Mouse (Mus musculus) liver, embryonic 11.5 days (tissue): ENCODE measurements around the gene Esrrg. TPM values are rescaled to one million over a fixed set of nuclear protein-coding genes. Genes with fewer than 3 reads are reported as not detected.

Experiments
- ATAC-seq: fragments of 200-750 bp; cut with Nextera tagmentation; replicated peaks from 2 replicates; pipeline ENCODE4 v1.8.0; 2017; ENCODE audit warnings: moderate number of reproducible peaks, mild to moderate bottlenecking, moderate TSS enrichment, moderate library complexity; ENCODE audit not compliant: low FRiP score
- DNase-seq: peaks from one replicate; pipeline ENCODE4 v3.0.0-alpha.2; 2017; ENCODE audit warnings: low spot score
- H3K27ac ChIP-seq: fragments of 300-500 bp; sonication (generic); 2 replicates; pipeline ENCODE4 v1.5.1; 2014; ENCODE audit warnings: mild to moderate bottlenecking, low read depth, low read length, control low read depth
- H3K27me3 ChIP-seq: fragments of 300-500 bp; sonication (generic); replicated peaks from 2 replicates; pipeline ENCODE4 v1.6.1; 2014; ENCODE audit warnings: low read length, mixed read lengths; ENCODE audit not compliant: control insufficient read depth, insufficient read depth
- H3K36me3 ChIP-seq: fragments of 300-500 bp; sonication (generic); 2 replicates; pipeline ENCODE4 v1.6.1; 2014; ENCODE audit warnings: mild to moderate bottlenecking, low read length, moderate library complexity, mixed read lengths; ENCODE audit not compliant: control insufficient read depth, insufficient read depth
- H3K4me1 ChIP-seq: fragments of 300-500 bp; sonication (generic); replicated peaks from 2 replicates; pipeline ENCODE4 v1.6.1; 2014; ENCODE audit warnings: low read length, mixed read lengths; ENCODE audit not compliant: control insufficient read depth, insufficient read depth
- H3K4me2 ChIP-seq: fragments of 300-500 bp; sonication (generic); 2 replicates; pipeline ENCODE4 v1.6.1; 2014; ENCODE audit warnings: mild to moderate bottlenecking, control low read depth, moderate library complexity
- H3K4me3 ChIP-seq: fragments of 300-500 bp; sonication (generic); 2 replicates; pipeline ENCODE4 v1.5.1; 2014; ENCODE audit warnings: low read depth, low read length, control low read depth
- H3K9ac ChIP-seq: fragments of 300-500 bp; sonication (generic); 2 replicates; pipeline ENCODE4 v1.6.1; 2014; ENCODE audit warnings: low read depth, low read length, control low read depth
- H3K9me3 ChIP-seq: fragments of 300-500 bp; sonication (generic); 2 replicates; pipeline ENCODE4 v1.6.1; 2016; ENCODE audit warnings: low read length, inconsistent platforms, mixed read lengths; ENCODE audit not compliant: control insufficient read depth
- WGBS: fragments of 180-500 bp; shearing (Covaris S2); extraction: QIAGEN DNeasy Blood & Tissue Kit; methylation state at CpG from one replicate; pipeline ENCODE4 v1.1.7; 2014; 5-methylcytosine and 5-hydroxymethylcytosine counted together
- polyA plus RNA-seq: library from polyadenylated mRNA; unstranded; fragments of >200 nt; fragmentation: Nextera tagmentation; extraction: Ambion mirVana; gene quantifications from 2 replicates; pipeline ENCODE4 v1.2.1, GENCODE M21; 2014

Esrrg gene
- polyA plus RNA-seq, 1 experiment from 2014 or later = 0.95 TPM

DNA sequence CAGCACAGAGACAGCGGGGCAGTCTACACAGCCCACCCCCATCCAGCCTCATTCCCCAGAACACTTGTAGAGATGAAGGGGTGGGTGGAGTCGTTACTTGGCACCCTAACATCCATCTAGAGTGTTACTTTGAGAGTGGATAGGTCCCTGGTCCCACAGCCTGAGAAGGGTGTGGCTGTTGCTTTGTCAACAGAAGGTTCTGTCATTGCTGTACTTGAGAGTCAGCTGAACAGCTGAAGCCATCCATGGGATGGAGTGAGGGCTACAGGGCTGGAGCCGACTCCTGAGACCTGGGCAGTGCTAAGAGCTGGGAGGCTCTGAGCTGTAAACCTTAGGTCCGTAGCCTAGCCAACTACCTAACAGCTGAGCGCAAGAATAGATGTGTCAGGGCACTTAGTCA is 352.9 kb downstream of the Esrrg start:
- H3K36me3 ChIP-seq = no peaks in the 10 kb centered on the region
- H3K4me2 ChIP-seq = no peak overlapping the region
- no peaks in the 10 kb centered on the region for H3K9me3 ChIP-seq
- no peak overlapping the region for H3K27ac ChIP-seq
- H3K4me1 ChIP-seq = no peaks in the 10 kb centered on the region
- no peaks in the 10 kb centered on the region for H3K27me3 ChIP-seq
- DNase-seq (no peak), ATAC-seq (no peak)
- no peak overlapping the region for H3K9ac ChIP-seq
- WGBS = 72% methylated on average over 5 of the region's 5 CpGs
- no peak overlapping the region for H3K4me3 ChIP-seq

DNA sequence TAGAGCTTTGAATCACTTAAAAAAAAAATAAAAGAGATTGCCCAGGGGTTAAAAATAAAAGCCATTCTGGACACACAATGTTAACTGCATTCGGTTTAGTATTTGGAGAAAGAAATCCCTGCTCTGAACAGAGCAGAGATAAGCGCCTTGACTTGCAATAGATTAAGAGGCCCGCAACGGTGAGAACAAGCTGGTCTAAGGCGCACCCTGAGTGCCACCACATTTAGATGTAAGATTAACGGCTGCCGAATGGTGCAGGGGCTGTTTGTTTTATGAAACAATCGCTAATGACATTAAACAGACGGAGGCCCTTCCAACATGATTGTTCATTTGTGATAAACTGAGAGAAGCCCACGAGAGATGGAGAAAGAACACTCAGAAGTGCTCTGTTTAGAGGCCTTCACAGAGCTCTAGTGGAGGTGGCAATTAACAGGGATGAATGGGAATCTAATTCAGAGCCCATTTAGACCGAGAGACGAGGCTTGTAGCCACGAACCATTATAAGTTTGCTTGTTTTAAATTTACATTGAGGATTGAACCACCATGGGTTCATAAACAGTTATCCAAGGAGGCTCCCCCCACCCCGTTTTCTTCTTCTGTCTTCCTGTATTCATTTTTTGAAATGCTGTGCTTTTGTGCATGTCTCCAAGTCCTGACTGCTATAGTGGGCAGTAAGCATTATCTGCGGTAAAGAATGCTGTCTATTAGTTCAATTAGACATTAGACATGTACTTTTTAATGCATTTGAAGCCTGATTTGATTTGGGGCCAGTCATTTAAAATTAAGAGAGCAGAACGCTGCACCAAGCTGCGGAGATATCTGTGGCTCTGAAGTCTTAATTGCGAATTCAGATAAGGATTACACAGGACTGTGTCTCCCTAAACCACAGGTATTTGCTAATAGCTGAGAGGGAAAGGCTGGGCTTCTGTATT is 356.5 kb downstream of the Esrrg start:
- Histone ChIP-seq H3K9ac (no peak overlapping the region), H3K36me3 (no peaks in the 10 kb centered on the region), H3K4me3 (no peak overlapping the region), H3K9me3 (no peaks in the 10 kb centered on the region), H3K4me1 (no peaks in the 10 kb centered on the region), H3K27ac (no peak overlapping the region), H3K4me2 (no peak overlapping the region), H3K27me3 (no peaks in the 10 kb centered on the region)
- DNase-seq (no peak), ATAC-seq (no peak)
- WGBS = 42% methylated on average over 18 of the region's 18 CpGs

DNA sequence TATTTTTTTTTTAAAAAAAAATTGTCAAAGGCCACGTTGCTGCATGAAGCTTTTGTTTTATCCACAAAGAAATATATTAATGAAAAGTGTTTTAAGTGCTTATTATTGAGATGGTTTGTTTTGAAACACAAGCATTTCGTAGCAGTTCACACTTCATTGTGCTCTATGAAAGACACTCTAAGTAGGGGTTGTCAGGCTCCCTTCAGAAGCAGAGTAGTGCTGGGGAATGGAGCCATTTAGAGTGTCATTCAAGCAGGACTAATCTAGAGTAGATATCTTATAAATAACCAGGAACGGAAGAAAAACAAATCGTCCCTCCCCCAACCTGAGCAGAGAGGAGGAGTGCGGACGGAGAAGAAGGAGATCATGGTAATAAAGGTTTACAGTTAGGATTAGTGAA is 357.3 kb downstream of the Esrrg start:
- Histone ChIP-seq H3K4me1 (no peaks in the 10 kb centered on the region), H3K9me3 (no peaks in the 10 kb centered on the region), H3K4me3 (no peak overlapping the region), H3K36me3 (no peaks in the 10 kb centered on the region), H3K9ac (no peak overlapping the region), H3K4me2 (no peak overlapping the region), H3K27me3 (no peaks in the 10 kb centered on the region), H3K27ac (no peak overlapping the region)
- DNase-seq = no peak
- no peak for ATAC-seq
- WGBS = 49% methylated on average over 6 of the region's 6 CpGs

GRCm38 (mm10) chr1:187968379-187968778 is 359.8 kb downstream of the Esrrg start:
- Histone ChIP-seq H3K9ac (no peak overlapping the region), H3K9me3 (no peaks in the 10 kb centered on the region), H3K4me3 (no peak overlapping the region), H3K4me1 (no peaks in the 10 kb centered on the region), H3K36me3 (no peaks in the 10 kb centered on the region), H3K4me2 (no peak overlapping the region), H3K27ac (no peak overlapping the region), H3K27me3 (no peaks in the 10 kb centered on the region)
- ATAC-seq (no peak), DNase-seq (no peak)
- 80% methylated on average over 4 of the region's 4 CpGs for WGBS

GRCm38 (mm10) chr1:187969491-187969890 is 360.9 kb downstream of the Esrrg start:
- H3K4me3 ChIP-seq = no peak overlapping the region
- WGBS = 79% methylated on average over 5 of the region's 5 CpGs
- H3K36me3 ChIP-seq = no peaks in the 10 kb centered on the region
- H3K9ac ChIP-seq = no peak overlapping the region
- H3K27me3 ChIP-seq = no peaks in the 10 kb centered on the region
- ATAC-seq = no peak
- no peak overlapping the region for H3K27ac ChIP-seq
- no peaks in the 10 kb centered on the region for H3K4me1 ChIP-seq
- H3K9me3 ChIP-seq = no peaks in the 10 kb centered on the region
- no peak overlapping the region for H3K4me2 ChIP-seq
- no peak for DNase-seq

DNA sequence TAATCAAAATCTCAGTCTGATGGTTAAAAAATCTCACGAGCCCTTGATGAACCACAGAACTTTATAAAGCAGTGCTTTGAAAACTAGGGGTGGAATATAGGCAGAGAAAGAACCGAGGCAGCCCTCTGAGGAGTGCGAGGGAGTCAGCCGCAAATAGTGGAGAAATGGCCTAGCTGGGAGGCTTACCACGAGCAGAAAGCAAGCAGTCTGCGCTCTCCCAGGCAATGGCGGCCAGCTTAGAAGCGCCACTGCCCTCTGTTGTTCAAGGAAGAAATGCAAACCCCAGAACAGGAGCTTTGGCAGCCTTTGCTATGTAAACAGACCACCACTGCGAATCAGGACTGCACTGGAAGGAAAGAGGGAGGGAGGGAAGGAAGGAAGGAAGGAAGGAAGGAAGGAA is 365.8 kb downstream of the Esrrg start:
- ATAC-seq (no peak), DNase-seq (no peak)
- no peaks in the 10 kb centered on the region for H3K4me1 ChIP-seq
- no peak overlapping the region for H3K4me2 ChIP-seq
- no peaks in the 10 kb centered on the region for H3K9me3 ChIP-seq
- no peak overlapping the region for H3K27ac ChIP-seq
- H3K4me3 ChIP-seq = no peak overlapping the region
- H3K9ac ChIP-seq = no peak overlapping the region
- H3K27me3 ChIP-seq = no peaks in the 10 kb centered on the region
- 22% methylated on average over 9 of the region's 9 CpGs for WGBS
- H3K36me3 ChIP-seq = no peaks in the 10 kb centered on the region

DNA sequence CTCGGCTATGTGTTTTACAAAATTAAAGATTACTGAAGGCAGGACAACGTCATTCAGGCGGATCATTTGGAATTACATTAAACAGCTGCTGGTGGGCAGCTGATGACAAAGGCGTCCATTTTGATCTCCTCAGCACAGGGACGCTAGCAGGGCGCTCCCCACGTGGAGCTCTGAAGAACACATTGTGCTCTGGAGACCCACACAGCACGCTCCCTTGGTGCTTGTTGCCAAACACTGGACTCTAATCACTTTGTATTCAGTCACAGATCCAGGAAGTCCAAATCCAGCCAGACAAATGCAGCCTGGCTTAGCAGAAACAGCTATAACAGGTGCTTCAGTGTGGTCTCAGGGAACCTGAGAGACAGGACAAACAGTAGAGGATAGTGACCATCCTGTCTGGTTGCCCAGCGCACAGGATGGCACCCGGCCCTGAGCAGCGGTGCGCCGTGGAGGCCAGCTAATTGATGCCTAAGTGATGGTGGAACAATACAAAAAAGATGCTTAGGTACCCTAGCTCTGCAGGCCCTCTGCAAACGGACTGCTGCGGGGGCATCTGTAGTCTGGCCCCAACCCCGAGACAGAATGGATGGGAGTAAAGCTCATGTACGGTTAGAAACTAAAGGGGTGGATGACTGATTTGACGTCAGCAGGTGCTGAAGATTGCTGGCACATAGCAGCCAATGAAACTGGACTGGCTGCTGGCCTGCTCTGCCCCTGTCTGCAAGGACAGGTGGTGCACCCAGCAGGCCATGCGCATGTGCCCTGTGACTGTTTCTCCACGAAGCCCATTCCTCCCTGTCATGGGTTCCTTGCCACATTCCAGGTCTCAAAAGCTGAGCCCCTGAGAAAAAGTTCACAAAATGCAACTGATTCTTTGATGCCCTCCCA is 367.1 kb downstream of the Esrrg start:
- Histone ChIP-seq H3K4me2 (no peak overlapping the region), H3K4me1 (no peaks in the 10 kb centered on the region), H3K9me3 (no peaks in the 10 kb centered on the region), H3K27ac (no peak overlapping the region), H3K27me3 (no peaks in the 10 kb centered on the region), H3K4me3 (no peak overlapping the region), H3K9ac (no peak overlapping the region), H3K36me3 (no peaks in the 10 kb centered on the region)
- WGBS = 86% methylated on average over 20 of the region's 20 CpGs
- ATAC-seq (no peak), DNase-seq (no peak)

GRCm38 (mm10) chr1:187976353-187976730 is 367.8 kb downstream of the Esrrg start:
- 65% methylated on average over 9 of the region's 9 CpGs for WGBS
- Histone ChIP-seq H3K27me3 (no peaks in the 10 kb centered on the region), H3K9ac (no peak overlapping the region), H3K4me2 (no peak overlapping the region), H3K4me3 (no peak overlapping the region), H3K27ac (no peak overlapping the region), H3K9me3 (no peaks in the 10 kb centered on the region), H3K36me3 (no peaks in the 10 kb centered on the region), H3K4me1 (no peaks in the 10 kb centered on the region)
- DNase-seq (no peak), ATAC-seq (no peak)
